Mouse (Mus musculus) left cerebral cortex, postnatal 4 days (tissue): Measurements from ENCODE around the gene Eogt. TPM values are rescaled to one million over a fixed set of nuclear protein-coding genes. Genes with fewer than 3 reads are reported as not detected.

ENCODE experiments used
- DNase-seq: peaks from one replicate; pipeline ENCODE4 v3.0.0-alpha.2; 2022
- intact Hi-C: fragments of 180-260 bp; cut with DNase I; formaldehyde crosslinking; loops from one replicate; pipeline ENCODE4 v1.15.1; 2025
- total RNA-seq, 2 experiments: library from RNA; stranded (reverse); gene quantifications; 2 replicates each; pipeline ENCODE4 v1.2.3; 2021

Eogt gene
- 10 to 100 TPM; 32.4 to 38.5 TPM for total RNA-seq

GRCm38 (mm10) chr6:97148383-97149251 lies at the start of gene Eogt:
Gene Eogt, minus strand, starts transcription at chr6:97149182.
- intact Hi-C loops: no loop called here
- peak; percentile 51 for DNase-seq

GRCm38 (mm10) chr6:97179367-97179828 lies 30.4 kb upstream of the Eogt start:
- intact Hi-C loops: no loop called here
- no peak for DNase-seq

- DNase-seq: peak; percentile 95
- intact Hi-C loops: no loop called here
Observed at GRCm38 (mm10) chr6:97178491-97179366, 29.7 kb upstream of the Eogt start, which contains the start of gene Tmf1. Gene Tmf1, minus strand, starts transcription at chr6:97179122.

GRCm38 (mm10) chr6:97175716-97176115 lies 26.7 kb upstream of the Eogt start:
- intact Hi-C loops: no loop called here
- DNase-seq: no peak

GRCm38 (mm10) chr6:97150156-97150555 lies 1.2 kb upstream of the Eogt start:
- intact Hi-C loops: no loop called here
- no peak for DNase-seq

GRCm38 (mm10) chr6:97149721-97150120 lies 739 bp upstream of the Eogt start:
- no peak for DNase-seq
- intact Hi-C loops: no loop called here

GRCm38 (mm10) chr6:97147755-97148382 lies 1.1 kb downstream of the Eogt start:
- intact Hi-C loops: no loop called here
- peak; percentile 74 for DNase-seq

- DNase-seq: peak; percentile 6
- intact Hi-C loops: no loop called here
Observed at GRCm38 (mm10) chr6:97145156-97145555, 3.8 kb downstream of the Eogt start.

GRCm38 (mm10) chr6:97144359-97144758 lies 4.6 kb downstream of the Eogt start:
- no peak for DNase-seq
- intact Hi-C loops: no loop called here

- DNase-seq: no peak
- intact Hi-C loops: no loop called here
Observed at GRCm38 (mm10) chr6:97142611-97143010, 6.4 kb downstream of the Eogt start.

GRCm38 (mm10) chr6:97141811-97142210 lies 7.2 kb downstream of the Eogt start:
- DNase-seq: no peak
- intact Hi-C loops: no loop called here

GRCm38 (mm10) chr6:97132707-97133303 lies 16.2 kb downstream of the Eogt start:
- DNase-seq: no peak
- intact Hi-C loops: no loop called here

- no peak for DNase-seq
- intact Hi-C loops: no loop called here
Observed at GRCm38 (mm10) chr6:97131808-97132207, 17.2 kb downstream of the Eogt start.

GRCm38 (mm10) chr6:97130979-97131378 lies 18.0 kb downstream of the Eogt start:
- intact Hi-C loops: no loop called here
- DNase-seq: no peak

- intact Hi-C loops: no loop called here
- no peak for DNase-seq
Observed at GRCm38 (mm10) chr6:97124336-97125010, 24.5 kb downstream of the Eogt start.

- intact Hi-C loops: no loop called here
- no peak for DNase-seq
Observed at GRCm38 (mm10) chr6:97120922-97121321, 28.1 kb downstream of the Eogt start.

GRCm38 (mm10) chr6:97118327-97118726 lies 30.7 kb downstream of the Eogt start:
- intact Hi-C loops: no loop called here
- no peak for DNase-seq

GRCm38 (mm10) chr6:97116896-97117295 lies 32.1 kb downstream of the Eogt start:
- intact Hi-C loops: no loop called here
- DNase-seq: no peak

- no peak for DNase-seq
- intact Hi-C loops: no loop called here
Observed at GRCm38 (mm10) chr6:97114821-97115220, 34.2 kb downstream of the Eogt start.

GRCm38 (mm10) chr6:97112177-97112576 lies 36.8 kb downstream of the Eogt start:
- no peak for DNase-seq
- intact Hi-C loops: no loop called here
